Mouse (Mus musculus) c-Kit-positive CD71-positive TER-119-negative erythroid progenitor cells, embryonic 14.5 days (primary cell): ENCODE results near the gene Haghl.
A peak's percentile ranks its signal among the peaks of the same experiment; 100 is the strongest.

Experiments used
- DNase-seq: peaks from one replicate; pipeline ENCODE4 v3.0.0-alpha.2; 2013; ENCODE audit warnings: low read depth

The Haghl gene

DNA sequence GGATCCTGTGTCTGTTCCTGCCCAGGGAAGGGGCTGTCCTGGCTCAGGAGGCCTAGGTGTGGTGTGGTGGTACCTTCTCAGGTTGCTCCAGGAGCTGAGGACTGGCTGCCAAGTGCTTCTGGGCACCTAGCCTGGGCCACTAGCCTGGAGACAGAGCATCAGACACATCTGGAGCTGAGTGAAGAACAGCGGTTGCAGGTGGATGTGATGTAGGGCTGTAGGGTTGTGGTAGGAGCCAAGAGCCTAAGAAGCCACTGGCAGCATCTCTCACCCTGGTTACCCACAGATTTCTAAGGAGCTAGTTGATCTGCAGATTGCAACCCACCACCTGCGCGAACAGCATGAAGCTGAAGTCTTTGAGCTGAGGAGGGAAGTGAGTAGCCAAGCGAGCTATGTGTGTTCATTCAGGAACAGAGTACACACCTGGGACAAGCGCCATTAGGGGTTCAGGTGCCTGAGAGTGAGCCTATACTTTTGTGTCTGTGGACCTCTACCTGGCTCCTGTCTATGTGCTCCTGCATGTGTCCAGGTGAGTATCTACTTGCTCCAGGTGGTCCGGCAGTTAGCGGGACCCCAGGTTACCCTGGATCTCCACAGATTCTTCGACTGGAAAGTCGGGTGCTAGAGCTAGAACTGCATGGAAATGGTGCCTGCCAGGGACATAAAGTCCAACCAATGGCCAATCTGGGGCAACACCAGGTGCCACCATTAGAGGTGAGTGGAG lies 1.5 kb upstream of the Haghl start:
- no peak for DNase-seq

DNA sequence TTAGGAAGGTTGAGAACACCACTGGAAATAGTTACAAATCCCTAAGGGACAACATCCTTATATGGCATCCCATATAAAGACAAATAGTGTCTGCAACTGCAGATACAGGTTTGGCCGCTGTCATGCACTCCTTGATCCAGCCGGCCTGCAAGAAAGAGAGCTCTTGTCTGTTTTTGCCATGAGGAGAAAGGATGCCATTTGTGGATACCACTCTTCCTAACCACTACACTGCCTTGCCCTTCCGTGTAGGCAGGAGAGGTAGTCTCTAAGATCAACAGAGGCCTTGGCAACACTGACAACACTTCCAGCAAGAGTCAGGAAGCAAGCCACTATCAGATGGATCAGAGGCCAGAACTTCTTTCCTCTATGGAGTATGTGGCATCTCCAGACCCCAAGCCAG lies 807 bp upstream of the Haghl start, which contains the start of gene Ccdc78:
Ccdc78 (plus strand) TSS at position 301 of the 400 bp plus-strand sequence.
- DNase-seq, result no peak

DNA sequence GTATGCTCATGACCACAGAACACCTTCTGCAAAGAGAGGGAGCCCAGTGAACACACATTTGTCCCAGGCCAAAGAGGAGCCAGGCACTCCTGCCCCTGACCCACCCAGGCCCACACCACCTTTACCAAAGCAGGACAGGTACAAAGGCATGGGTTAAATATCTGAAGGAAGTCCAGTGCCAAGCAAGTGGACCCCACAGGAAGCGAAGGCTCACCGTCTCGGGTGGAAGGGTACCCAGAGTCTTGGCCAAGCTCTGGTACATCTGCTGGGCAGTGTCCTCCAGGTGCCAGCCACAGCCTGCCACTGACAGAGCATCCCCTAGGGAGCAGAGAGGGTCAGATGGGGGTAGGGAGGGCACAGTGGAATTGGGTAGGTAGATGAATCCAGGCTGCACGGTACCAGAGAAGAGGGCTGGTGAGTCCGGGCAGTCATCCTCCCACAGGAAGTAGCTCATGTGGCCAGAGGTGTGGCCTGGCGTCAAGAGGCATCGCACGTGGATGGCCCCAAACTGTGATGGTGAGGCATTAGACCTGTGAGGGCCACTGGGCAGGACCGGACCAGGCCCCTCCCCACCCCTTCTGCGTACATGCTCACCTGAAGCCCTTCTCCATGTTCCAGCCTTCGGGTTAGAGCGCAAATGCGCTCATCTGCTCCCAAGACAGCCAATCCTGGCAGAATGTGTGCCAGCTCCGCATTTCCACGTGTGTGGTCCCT lies 1.5 kb downstream of the Haghl start:
- DNase-seq, result no peak

DNA sequence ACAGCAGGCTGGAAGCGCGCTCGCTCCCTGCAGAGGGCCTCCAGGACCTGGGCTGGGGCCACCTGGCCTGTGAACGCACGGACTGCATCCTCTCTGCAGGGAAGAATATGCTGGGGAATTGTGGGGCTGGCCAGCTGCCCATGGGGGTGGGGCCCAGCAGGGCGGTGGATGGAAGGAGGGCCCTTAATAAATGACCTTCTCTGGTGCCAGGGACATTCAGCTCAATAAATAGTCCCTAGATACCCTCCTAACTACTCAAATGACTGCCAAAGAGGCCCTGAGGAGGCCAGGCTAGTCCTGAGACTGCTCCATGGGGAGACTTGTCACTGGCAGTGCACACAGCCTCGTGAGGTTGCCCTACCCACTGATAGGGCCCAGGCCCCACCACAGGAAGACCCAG lies 2.4 kb downstream of the Haghl start:
- no peak for DNase-seq

DNA sequence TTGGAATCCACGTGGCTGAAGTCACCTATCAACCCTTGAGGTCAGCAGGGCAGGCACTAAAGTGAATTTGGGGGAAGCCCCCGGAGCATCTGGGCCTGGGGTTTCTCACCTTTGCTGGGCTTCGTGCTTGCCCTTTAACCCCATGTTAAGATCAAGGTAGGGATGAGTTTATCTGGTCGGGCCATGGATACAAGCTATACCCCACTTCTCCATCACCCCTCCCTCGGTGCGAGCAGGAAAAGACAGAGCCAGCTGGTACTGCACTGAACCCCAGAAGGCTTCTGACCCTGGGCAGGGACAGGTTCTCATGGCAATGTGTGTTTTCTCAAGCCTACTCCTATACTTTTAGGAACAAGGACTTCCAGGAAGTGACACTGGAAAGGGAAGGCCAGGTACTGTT lies 4.1 kb downstream of the Haghl start:
- DNase-seq, result no peak

DNA sequence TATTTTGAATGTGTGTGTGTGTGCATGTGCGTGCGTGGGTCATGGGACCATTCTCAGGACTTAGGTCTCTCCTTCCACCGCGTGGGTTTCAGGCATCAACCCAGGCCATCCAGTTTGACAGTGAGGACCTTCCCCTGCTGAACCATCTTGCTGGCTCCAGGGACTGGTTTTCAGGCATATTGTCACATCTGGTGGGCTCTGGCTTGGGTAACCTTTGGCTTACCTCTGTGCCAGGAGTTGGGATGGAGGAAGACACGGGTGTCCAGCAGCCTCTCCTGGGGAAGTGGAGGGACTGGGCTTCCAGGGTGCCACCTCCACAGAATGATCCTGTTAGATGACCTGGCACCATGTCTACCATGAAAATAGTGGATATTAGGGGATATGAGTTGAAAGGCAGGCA lies 7.5 kb downstream of the Haghl start:
- no peak for DNase-seq

DNA sequence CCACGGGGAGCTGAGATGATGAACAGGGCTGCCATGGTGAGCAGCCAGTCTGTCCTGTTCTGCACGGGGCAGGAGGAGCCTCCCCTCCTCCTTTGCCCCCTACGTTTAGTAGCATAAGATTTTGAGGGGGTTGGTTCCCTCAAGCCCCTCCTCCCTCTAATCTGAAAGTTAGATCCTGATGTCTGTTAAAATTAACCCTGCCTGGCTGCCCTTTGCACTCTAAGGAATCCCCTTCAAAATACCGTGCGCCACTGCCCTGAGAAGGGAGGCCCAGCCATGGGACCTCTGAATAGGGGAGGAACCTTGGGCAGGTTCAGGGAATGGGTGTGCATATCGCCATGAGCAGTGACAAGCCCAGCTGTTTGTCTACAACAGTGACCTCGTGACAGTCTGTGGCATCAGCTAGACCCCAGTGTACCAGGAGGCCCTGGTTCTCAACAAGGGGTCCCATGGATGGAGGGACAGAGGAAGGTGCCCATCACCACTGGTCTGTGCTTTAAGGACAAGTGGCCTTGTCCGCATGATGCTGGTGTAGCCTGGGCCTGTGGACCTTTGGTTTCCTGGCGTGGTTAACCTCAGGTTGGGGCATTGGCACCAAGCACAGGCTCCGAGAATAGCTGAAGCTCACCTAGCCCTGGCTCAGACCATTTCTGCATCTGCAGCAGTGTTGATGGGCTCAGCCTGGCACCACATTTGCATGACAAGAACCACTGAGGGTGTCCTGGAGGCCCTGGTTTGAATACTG lies 10.0 kb downstream of the Haghl start:
- no peak for DNase-seq

DNA sequence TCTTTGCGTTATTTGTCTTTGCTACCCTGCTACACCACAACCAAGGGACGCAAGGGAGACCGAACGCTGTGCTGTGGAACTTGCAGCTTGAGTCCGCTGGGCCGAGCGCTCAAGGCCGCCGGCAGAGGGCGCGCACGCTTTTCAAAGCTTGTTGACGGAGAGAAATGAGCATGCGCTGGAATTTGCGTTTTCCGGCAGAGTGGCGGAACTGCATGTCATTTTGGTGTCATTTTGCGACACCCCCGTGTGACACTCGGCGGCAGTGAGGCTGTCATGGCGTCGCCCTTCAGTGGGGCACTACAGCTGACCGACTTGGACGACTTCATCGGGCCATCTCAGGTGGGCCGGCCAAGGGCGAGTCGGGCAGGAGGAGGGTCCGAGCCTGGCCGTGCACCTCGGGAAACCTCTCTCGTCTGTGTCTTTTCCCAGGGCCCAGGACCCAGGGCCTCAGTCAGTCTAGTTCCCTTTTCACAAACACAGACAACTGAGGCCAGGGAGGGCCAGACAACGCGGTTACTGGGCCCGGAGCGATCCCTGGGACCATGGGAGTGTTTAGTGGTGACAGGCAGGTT lies 11.8 kb downstream of the Haghl start, which contains the start of gene Narfl:
Narfl (plus strand) TSS at position 228 of the 572 bp plus-strand sequence.
- peak; percentile 99 for DNase-seq

DNA sequence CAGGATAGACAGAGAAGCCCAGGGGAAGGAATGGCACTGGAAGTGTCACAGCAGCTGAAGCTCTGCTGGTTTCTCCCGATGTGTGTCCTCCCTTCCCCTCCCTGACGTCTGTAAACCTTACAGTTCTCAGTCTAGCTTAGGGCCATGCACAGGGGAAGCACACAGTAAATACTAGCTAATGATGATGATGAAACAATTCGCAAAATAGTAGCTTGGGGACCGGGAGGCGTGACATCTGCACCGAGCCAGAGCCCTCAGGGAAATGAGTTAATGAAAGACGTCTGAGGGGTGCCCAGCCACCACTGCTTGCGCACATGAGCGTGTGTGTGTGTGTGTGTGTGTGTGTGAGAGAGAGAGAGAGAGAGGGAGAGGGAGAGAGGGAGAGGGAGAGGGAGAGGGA lies 16.1 kb downstream of the Haghl start:
- no peak for DNase-seq

DNA sequence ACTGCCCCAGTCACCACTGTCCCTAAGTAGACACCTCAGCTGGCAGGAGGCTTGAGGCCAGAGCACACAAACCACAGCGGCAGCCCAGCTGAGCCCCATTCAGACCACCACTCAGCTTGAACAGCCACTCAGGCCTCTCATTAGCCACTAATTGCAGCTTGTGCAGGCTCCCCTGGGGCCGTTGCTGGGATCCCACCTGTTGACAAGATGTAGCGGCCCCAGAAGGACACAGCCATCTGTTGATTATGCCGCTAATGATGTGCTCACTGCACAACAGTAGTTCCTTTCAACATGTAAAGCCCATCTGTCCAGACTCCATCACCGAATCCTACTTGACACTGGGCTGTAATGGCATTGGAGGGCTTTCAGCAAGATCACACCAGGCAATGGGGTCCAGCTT lies 19.6 kb downstream of the Haghl start:
- DNase-seq, result no peak

DNA sequence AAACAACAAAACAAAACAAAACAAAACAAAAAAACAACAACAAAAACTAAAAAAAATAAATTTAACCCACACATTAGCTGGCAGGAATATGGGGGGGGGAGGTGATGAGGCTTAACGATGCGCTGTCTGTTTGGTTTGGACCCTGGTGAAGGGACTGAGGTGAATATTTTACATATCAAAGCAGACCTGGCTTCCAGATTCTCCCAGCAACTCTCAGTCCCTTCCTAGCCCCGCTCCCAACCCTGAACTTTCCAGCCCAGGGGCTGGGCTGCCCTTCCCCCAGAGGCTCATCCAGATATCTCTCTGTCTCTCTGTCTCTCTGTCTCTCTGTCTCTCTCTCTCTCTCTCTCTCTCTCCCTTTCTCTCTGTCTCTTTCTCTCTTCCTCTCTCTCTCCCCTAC lies 22.9 kb downstream of the Haghl start:
- no peak for DNase-seq

DNA sequence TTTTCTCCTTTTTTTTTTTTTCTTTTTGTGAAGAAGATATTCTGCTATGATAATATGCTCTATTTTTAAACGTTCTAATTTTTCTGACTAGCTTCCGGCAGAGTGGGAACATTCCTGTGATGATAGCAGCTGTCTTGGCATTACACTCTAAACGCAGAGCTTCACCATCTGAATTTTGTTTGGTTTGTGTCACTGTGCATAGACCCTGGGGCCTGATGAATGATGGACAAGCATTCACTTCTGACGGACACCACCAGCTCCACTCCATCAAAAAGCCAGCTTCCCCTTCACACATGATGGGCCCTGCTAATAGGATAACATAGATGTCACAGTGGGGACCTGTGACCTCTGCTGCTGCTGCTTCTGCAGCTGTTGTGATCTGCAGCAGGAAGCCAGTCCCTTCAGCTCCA lies 23.9 kb downstream of the Haghl start:
- no peak for DNase-seq

DNA sequence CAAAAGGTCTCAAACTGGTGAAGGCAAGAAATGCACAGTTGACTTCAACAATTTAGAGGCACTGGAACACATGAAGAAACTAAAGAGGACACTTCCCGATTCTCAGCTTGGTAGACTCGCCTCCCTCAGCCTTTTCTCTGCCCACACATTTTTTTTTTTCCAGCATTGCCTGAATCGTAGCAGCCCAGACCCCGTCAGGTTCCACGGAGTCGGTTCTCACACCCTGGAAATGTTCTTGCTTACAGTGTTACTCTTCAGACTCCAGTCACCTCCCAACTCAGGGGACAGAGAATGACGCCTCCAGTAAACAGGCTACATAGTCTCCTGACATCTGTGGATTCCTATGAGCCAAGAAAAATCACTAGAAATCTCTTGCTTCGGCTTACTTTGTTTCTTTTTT lies 25.3 kb downstream of the Haghl start:
- DNase-seq, result no peak

DNA sequence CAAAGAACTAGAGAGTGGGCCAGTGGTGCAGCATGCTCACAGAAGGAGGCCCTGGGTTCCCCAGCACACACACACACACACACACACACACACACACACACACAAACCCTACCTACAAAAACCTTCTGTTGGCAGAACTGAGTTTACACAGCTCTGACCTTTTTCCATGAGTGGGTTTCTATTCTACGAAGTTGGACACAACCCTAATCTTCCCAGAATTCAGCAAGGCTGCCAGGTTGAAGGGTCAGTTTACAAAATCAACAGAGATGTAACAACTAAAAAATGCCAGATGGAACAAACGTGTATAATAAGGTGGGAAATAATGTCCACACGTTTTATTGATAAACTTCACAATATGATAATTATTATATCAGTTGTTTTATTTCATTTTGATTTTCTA lies 27.8 kb downstream of the Haghl start:
- no peak for DNase-seq

DNA sequence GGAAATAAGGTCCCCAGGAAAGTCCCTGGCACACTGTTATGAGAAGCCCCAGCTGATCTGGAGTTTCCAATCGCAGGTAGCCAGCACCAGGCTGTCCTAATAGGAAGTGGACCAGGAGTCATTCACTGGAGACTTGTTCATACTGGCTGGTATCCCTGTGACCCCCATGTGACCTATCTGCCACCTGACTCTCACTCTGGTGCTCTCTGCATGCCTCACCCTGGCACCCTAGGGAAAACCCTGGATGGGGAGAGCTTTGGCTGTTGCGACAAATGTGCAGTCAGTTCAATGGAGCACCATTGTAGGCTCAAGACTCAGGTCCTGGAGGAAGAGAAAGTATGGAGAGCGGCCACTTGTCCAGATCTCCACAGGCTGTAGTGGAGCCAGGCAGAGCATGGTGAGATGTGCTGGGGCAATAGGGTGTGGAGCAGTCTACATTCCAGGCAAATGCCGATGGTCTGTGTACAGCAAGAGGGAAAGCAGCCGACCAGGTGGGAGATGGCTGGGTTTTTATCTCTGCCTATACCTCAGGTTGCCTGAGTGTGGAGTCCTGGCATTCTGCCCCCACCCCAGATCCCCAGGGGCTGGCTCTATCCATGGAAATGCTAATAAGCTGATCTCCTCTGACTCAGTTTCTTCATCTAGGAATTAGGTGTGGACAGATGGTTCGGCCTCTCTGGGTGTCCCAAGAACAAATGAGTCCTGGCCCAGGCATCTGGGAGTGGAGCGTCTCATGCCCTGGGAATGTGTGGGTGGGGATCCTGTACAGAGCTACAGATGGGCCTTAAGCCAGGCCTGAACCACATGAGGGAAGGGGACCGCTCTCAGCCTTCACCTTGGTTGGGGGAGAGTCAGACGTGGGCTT lies 28.9 kb downstream of the Haghl start:
- no peak for DNase-seq

DNA sequence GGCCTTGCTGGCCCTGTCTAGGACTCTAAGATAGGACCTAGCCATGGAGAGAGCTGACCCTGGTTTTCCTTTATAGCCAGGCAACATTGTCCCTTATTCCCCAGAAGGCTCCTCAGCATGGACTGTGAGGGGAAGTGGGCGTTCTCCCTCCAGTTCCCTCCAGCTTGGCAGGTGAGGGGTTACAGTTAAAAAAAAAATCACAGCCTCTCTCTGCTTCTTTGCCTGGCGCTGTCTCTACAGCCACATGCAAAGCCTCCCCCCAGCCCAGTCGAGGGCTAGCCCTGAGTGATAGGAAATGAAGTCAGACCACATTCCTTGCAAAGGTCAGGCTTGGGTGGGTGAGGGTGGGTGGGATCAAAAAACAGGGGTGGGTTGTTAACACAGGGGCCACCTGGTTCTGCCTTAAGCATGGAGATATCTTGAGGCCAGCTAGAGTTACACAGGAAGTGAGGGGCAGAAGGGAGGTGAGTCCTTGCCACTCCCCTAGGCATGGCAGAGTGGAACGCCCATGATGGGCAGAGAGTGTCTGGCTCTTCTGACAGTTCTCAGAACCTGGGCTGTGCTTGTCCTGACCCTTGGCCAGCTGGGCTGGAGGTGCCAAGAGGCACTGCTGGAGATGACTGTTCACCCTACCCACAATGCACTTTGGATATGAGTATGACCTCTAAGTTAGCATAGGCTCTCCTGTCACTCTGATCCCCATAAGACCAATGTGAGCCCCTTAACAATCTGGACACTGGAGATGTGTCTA lies 29.7 kb downstream of the Haghl start:
- no peak for DNase-seq

DNA sequence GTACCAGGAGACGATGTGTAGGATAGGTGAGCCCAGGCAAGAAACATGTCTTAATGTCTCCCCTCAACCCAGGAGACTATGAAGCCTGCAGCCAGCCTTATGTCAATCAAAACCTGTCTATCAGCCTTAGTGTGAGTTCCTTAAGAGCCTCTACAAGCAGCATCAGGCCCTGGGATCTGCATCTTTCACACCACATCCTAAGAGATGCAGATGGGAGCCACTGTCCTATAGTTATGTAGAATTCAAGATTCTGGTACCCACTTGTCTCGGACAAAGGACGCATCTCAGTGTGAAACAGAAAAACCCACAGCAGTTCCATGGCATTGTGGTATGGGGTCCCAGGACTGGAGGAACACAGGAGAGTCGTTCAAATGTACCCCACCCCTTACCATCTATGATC lies 30.4 kb downstream of the Haghl start:
- no peak for DNase-seq

DNA sequence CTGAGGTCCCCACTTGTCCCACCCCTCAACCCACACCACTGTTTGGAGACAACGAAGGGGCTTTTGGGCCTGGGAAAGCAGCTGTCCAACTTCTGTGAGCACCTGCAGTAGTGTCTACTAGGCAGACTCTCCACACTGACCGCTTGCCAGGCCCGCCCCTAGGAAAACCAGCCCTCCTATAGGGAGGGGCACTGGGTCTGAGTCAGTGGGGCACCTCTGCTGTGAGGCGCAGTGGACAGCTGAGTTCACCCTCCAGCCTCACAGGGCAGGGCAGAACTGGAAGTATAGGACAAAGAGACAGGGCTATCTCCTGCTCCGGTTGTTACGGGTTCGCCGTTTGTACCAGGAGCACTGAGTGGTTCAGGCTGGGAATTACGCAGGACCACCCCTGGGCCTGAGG lies 31.2 kb downstream of the Haghl start, which contains the start of gene Msln:
Msln (minus strand) TSS at position 138 of the 400 bp plus-strand sequence.
- no peak for DNase-seq

DNA sequence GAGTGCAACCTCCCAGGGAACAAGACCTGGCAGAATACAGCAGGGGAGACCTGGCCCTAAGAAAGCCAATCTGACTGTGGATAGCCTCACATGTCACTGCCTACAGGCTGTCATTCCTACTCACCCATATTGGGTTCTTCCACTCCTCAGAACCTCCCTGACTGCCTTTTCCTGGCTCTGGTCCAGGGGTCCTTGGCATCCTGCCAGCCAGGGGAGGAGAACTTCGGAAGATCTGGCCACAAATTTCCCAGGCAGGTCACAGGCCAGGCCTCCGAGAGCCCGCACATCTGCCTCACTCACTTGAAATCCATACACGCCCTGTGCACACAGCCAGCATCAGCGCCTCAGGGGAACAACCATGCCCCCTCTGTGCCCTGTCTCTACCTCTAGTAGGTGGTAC lies 34.0 kb downstream of the Haghl start:
- DNase-seq, result no peak

DNA sequence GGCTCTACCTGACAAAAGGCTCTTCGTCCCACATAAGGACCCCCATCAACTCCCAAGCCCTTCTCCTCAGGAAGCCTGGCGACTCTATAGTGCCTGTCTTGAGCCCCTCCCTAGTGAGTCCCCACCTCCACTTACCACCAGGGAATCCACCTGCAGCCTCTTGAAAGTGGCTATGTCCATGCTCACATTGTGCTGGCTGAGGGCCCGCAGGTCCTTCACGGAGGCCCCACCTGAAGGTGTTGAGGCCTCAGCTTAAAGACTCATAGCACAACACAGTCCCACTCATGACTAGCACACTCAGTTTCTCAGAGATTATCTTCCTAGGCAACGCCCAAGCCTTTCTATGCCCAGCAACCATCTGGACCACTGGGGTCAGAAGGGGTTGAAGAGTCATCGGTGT lies 36.2 kb downstream of the Haghl start:
- DNase-seq, result no peak

DNA sequence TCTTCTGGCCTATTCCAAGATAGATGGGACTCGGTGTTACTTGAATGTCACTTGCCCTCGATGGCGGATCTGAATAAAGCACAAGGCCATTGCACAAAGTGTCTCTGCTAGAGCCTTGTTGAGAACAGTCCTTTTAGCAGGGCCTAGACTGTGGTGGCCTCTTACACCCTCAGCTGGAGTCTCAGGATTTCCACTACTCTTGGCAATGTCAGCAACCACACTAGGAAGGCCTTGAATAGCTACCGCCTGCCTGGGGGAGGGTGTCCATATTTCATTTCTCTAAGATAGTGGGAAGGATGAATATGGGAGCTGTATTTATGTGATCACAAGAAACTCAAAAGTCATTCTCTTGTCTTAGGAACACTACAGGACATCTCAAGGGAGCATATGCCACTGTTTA lies 37.2 kb downstream of the Haghl start:
- no peak for DNase-seq
